Mouse (Mus musculus): ENCODE measurements around the gene Bphl. TPM values are rescaled to one million over a fixed set of nuclear protein-coding genes. Genes with fewer than 3 reads are reported as not detected.
A peak's percentile ranks its signal among the peaks of the same experiment; 100 is the strongest.
"Not testable (repeated sequence)": the region's sequence is repeated elsewhere in the genome, so short reads cannot be mapped to it uniquely, and the experiment has no call there.

Gene Bphl
- polyA plus RNA-seq, 1 experiment from 2014 or later: 42.3 TPM

DNA sequence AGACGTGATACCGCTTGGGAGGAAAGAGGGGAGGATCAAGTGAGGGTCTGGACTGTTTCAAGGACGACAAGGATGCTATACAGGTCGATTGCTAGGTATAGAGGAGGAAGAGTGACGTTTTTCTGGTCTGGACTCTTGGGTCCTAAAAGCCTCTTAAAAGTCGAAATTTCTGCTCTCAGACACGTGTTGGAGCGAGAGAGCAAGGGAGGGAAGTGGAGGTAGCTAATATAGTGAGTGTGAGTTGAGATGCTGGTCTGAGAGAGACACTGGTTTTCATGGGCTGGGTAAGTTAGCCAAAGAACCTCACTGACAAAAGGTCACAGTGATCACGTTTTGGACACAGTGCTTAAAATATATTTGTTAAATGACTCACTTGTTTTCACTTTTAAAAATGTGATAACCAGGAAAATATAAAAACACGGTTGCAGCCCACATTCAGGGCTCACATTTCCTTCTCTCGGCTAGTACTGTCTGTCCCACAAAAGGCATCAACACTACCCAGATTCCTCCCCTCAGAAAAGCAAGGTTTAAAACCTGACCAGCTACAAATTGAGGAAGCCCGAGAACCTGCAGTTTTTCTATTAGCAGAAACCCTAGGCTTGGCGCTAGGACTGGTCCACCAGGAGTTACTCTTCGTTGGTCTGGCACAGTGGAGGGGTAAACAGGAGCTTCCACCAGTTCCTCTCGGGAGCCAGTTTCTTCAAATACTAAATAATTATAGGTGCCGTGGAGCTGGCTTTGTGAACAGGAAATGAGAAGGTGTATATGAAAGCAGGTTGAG is 41.3 kb downstream of the Bphl start:
- Histone ChIP-seq H3K9me3 (no peaks in the 10 kb centered on the region), H3K9ac (peak overlapping the region; percentile 75), H3K4me1 (peaks cover 20% of the 10 kb centered on the region), H3K27ac (no peak overlapping the region), H3K4me3 (peak overlapping the region; percentile 64), H3K27me3 (no peaks in the 10 kb centered on the region), H3K36me3 (peaks cover 8% of the 10 kb centered on the region), H3K4me2 (replicated peaks) (peak overlapping the region; percentile 79)
- WGBS: 23% methylated on average over 16 of the region's 16 CpGs
- ATAC-seq (ENCODE audit: low FRiP score, low read depth): peak; percentile 33; the same call in 1 of the 2 replicates

DNA sequence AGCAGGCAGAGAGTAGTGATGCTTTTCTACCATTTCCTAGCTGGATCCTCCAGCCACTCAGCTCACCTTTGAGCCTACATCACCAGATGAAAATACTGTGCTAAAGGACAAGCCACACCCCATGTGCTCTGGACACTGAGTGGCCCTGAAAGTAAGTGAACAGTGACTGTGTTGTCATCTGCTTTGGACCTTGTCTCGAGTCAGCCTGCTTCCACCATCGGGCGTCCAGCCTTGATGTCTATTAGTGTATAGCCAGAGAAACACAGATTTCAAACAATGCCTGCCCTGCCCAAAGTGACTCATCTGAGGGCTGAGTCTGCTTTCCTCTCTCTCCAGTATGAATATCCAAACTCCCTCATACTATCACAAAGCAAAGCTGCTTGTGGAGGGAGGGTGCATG is 42.4 kb downstream of the Bphl start:
- no peaks in the 10 kb centered on the region for H3K27me3 ChIP-seq
- no peak for ATAC-seq (ENCODE audit: low FRiP score, low read depth)
- no peak overlapping the region for H3K9ac ChIP-seq
- 79% methylated on average over 3 of the region's 3 CpGs for WGBS
- no peak overlapping the region for H3K4me3 ChIP-seq
- no peaks in the 10 kb centered on the region for H3K9me3 ChIP-seq
- no peak overlapping the region for H3K27ac ChIP-seq
- no peak overlapping the region for H3K4me2 ChIP-seq (replicated peaks)
- H3K36me3 ChIP-seq: peaks cover 8% of the 10 kb centered on the region
- H3K4me1 ChIP-seq: peaks cover 20% of the 10 kb centered on the region

DNA sequence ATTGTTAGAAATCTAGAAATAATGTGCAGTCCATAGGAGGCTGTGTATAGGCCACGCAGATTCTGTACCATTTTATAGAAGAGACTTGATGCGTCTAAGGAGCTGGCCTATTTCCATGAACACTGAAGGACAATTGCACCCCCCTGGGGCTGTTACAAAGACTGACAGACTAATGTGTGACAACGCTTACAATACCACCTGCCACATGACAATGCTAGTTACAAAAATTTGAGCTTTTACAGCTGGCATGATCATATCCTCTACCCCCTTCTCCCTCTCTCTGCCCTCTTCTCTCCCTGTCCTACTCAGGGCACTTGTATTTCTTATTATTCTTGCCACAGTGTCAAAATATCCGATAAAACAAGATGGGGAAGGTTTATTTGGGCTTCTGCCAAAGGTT is 44.5 kb downstream of the Bphl start:
- H3K9ac ChIP-seq: no peak overlapping the region
- no peaks in the 10 kb centered on the region for H3K9me3 ChIP-seq
- no peaks in the 10 kb centered on the region for H3K27me3 ChIP-seq
- WGBS: 81% methylated on average over 4 of the region's 4 CpGs
- H3K36me3 ChIP-seq: no peaks in the 10 kb centered on the region
- peaks cover 14% of the 10 kb centered on the region for H3K4me1 ChIP-seq
- ATAC-seq (ENCODE audit: low FRiP score, low read depth): no peak
- H3K27ac ChIP-seq: no peak overlapping the region
- no peak overlapping the region for H3K4me3 ChIP-seq
- H3K4me2 ChIP-seq (replicated peaks): no peak overlapping the region

DNA sequence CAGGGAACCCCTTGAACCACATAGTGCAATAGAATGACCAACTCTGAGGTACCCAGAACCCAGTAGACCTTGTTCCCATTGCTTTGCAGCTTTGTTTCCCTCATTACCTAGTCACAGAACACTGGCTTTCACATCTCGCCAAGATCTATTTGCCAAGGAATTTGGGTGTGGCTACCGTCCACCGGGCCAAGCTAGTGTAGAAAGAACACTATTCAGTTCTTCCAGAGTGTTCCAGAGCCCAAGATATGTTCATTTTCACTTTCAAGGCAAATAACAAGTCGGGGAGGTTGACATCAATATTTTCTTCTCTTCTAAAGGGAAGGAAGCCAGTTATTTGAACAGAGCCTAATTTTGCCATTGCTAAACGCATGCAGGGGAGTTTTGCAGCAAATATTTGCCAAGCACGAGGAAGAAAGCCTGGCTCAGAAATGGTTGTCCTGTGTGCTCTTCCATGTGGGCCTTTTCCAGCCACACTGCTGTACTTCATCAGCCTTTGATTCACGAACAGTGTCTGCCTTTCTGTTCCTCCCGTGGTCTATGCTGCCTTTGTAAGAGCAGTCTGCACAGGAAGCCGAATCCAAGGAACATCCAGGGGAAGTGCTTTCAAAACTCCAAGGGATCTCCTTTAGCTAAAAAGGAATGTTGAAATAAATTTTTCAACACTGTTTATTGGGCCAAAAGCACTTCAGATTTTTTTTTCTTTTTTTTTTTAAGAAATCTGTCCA is 46.8 kb downstream of the Bphl start:
- no peaks in the 10 kb centered on the region for H3K27me3 ChIP-seq
- H3K9ac ChIP-seq: no peak overlapping the region
- no peak overlapping the region for H3K4me3 ChIP-seq
- no peaks in the 10 kb centered on the region for H3K4me1 ChIP-seq
- H3K36me3 ChIP-seq: no peaks in the 10 kb centered on the region
- no peak for ATAC-seq (ENCODE audit: low FRiP score, low read depth)
- 73% methylated on average over 9 of the region's 9 CpGs for WGBS
- H3K27ac ChIP-seq: no peak overlapping the region
- no peak overlapping the region for H3K4me2 ChIP-seq (replicated peaks)
- H3K9me3 ChIP-seq: no peaks in the 10 kb centered on the region

DNA sequence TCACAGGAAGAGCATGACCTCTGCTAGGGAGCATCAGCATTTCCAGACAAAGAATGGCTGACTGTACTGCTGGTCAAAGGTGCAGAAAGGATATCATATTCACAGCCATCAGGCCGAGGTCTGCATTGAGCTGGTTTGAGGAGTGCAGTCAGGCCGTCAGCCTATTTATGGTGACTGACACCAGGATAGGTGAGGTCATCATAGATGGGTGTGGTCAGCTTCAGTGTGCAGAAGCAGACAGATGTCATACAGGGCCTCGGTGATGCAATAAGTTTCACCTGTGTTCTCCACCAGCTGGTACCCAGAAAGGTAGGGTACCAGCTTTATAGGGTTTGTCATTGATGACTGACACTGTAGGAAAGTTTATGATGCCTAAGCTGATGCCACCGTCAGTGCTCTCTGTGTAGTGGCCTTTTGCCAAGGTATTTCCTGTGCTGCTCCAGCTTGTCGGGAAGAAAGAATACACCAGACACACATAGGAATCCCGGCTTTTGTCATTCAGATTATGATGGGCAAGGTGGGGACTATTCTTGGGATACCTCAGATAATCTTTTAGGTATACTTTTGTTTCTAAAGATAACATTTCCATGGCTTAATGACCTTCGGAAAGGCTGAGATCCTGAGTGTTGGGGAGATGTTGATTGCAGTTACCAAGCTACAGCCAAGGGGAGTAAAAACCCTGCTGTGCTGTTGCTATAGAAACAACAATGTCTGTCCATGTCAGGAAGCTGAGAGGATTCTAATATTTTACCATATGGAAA is 49.8 kb downstream of the Bphl start:
- ATAC-seq (ENCODE audit: low FRiP score, low read depth): peak; percentile 40; the same call in 1 of the 2 replicates
- Histone ChIP-seq H3K36me3 (no peaks in the 10 kb centered on the region), H3K27ac (no peak overlapping the region), H3K9ac (no peak overlapping the region), H3K9me3 (no peaks in the 10 kb centered on the region), H3K4me2 (replicated peaks) (no peak overlapping the region), H3K4me1 (no peaks in the 10 kb centered on the region), H3K4me3 (no peak overlapping the region), H3K27me3 (no peaks in the 10 kb centered on the region)
- 58% methylated on average over 7 of the region's 7 CpGs for WGBS

DNA sequence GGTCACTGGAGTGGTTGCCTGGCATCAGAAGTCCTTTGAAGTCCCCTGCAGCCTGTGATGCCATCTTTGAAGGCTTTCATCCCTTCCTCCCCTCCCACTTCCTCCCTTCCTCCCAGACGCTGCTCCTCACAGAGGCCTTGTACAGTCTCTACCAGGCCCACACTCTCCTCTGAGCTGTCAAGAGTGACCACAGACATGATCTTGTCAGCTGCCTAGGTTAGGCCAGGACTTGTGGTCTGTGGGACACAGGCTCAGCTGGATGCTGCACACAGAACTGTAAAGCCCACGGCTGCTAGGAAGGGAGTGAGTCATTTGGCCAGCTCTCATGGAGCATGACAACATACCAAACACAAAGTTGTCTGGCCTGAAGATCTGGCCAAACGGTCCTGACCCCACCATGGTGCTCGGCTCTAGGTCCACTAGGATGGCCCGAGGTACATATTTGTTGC is 50.8 kb downstream of the Bphl start:
- H3K36me3 ChIP-seq; ATAC-seq (ENCODE audit: low FRiP score, low read depth); H3K4me3 ChIP-seq; H3K4me1 ChIP-seq; H3K9me3 ChIP-seq; H3K27ac ChIP-seq; H3K27me3 ChIP-seq; H3K9ac ChIP-seq; H3K4me2 ChIP-seq (replicated peaks): not testable (repeated sequence)
- 66% methylated on average over 5 of the region's 5 CpGs for WGBS

DNA sequence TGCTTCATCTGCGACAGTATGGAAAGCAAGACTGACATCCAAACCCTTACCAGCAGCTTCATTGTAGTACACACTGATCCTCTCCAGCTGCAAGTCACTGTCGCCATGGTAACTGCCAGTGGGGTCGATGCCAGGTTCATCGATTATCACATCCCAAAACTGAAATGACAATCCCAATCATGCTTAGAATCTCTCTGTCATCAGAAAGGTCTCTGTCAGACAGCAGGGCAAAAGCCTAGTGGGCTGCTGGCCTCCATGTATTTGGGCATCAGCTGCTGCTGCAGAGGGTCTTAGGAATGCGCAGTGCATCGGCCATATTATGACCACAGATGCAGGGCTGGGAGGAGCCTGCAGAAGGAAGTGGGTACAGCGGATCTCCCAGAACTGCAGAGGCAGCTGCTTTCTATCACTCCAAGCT is 51.5 kb downstream of the Bphl start:
- 69% methylated on average over 7 of the region's 7 CpGs for WGBS
- Histone ChIP-seq H3K4me1 (no peaks in the 10 kb centered on the region), H3K27ac (no peak overlapping the region; the same call in 1 of the 2 replicates)

DNA sequence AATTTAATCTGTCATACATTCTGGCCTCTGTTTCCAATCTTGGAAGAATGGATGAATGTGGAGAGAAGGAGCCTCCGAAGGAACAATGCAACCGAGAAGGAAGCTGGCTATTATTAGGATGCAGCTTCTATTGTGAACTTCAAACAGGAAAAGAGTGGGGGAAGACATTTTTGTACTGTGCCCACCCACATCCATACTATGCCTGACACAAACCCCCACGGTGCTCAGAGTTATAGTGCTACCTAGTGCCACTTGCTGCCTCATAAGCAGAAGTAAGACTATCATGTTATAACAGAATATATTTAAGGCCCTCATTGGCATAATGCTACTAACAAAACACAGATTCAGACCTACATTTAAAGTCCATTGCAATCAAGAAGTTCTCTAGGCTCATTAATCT is 52.0 kb downstream of the Bphl start:
- ATAC-seq (ENCODE audit: low FRiP score, low read depth): no peak
- no peak overlapping the region for H3K4me3 ChIP-seq
- no peak overlapping the region for H3K9ac ChIP-seq
- no peak overlapping the region for H3K27ac ChIP-seq
- H3K9me3 ChIP-seq: no peaks in the 10 kb centered on the region
- no peaks in the 10 kb centered on the region for H3K27me3 ChIP-seq
- H3K4me1 ChIP-seq: no peaks in the 10 kb centered on the region
- no peak overlapping the region for H3K4me2 ChIP-seq (replicated peaks)
- 72% methylated on average over 3 of the region's 3 CpGs for WGBS
- no peaks in the 10 kb centered on the region for H3K36me3 ChIP-seq

More for the DNA sequence above, 51.5 kb downstream of the Bphl start:
- H3K9me3 ChIP-seq: no peaks in the 10 kb centered on the region
- no peaks in the 10 kb centered on the region for H3K36me3 ChIP-seq
- no peak overlapping the region for H3K9ac ChIP-seq
- ATAC-seq (ENCODE audit: low FRiP score, low read depth): no peak
- H3K4me3 ChIP-seq: no peak overlapping the region
- no peaks in the 10 kb centered on the region for H3K27me3 ChIP-seq
- no peak overlapping the region for H3K4me2 ChIP-seq (replicated peaks)

DNA sequence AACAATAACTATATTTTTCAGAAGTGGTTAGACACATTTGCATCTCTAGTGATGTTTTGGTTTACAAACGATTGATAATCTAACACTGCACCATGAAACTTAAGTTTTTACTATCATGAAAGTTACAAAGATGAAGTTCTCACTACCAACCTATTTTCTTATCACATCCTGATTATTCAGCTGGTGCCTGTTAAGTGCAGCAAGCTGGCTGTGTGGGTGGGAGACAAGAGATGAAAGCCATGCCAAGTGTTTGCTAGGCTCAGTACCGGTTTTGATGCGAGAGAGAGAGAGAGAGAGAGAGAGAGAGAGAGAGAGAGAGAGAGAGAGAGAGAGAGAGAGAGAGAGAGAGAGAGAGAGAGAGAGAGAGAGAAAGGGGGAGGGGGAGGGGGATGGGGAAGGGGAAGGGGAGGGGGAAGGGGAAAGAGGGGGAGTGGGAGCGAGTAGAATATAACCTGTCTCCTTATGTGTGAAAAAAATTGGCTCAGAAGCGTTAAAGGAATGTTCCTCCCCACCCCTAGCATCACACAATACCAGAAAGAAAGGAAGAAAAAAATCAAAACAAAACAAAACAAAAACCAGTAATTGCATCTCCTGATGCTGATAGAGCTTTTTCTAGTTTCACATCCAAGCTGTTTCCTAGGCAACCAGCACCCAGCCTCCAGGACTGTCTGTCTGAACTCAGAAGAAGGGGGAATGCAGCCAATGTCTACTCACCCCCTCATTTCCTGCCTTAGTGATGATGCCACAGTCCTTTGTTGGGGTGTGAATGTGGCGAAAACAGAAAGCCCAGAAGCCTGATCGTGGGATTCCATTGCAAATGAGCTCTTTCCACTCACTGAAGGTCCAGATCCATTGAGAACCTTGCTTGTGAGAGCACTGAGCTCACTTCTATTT is 58.4 kb downstream of the Bphl start:
- 57% methylated on average over 5 of the region's 7 CpGs for WGBS
- no peak for ATAC-seq (ENCODE audit: low FRiP score, low read depth)
- H3K4me1 ChIP-seq: 0 out of 2 replicates have a peak, but pooled peaks cover 3% of the 10 kb centered on the region
- H3K9me3 ChIP-seq: no peaks in the 10 kb centered on the region
- no peaks in the 10 kb centered on the region for H3K27me3 ChIP-seq
- H3K27ac ChIP-seq: no peak overlapping the region
- H3K36me3 ChIP-seq: no peaks in the 10 kb centered on the region
- H3K4me3 ChIP-seq: no peak overlapping the region
- H3K9ac ChIP-seq: no peak overlapping the region
- no peak overlapping the region for H3K4me2 ChIP-seq (replicated peaks)

DNA sequence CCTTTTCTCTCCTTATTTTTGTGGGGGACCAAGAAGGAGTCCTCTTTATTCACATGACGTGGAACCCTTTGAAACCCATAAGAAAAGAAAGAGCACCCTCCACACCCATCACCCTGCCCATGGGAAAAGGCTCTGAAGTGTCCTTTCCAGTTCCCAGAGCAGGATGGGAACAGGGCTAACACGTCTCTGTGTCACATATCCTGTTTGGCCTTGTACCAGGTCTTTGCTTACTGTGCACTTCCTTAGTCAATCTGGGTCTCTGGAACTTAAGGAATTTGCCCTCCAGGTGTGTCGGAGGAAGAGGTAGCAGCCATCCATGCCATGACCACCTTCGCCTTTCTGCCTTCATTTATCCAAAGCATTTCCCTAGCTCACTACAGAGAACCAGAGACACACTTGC is 59.1 kb downstream of the Bphl start:
- Histone ChIP-seq H3K36me3 (no peaks in the 10 kb centered on the region), H3K9ac (no peak overlapping the region), H3K27ac (no peak overlapping the region), H3K4me1 (0 out of 2 replicates have a peak, but pooled peaks cover 3% of the 10 kb centered on the region), H3K4me2 (replicated peaks) (no peak overlapping the region), H3K27me3 (no peaks in the 10 kb centered on the region), H3K9me3 (no peaks in the 10 kb centered on the region), H3K4me3 (no peak overlapping the region)
- WGBS: 68% methylated on average over 4 of the region's 4 CpGs
- no peak for ATAC-seq (ENCODE audit: low FRiP score, low read depth)

DNA sequence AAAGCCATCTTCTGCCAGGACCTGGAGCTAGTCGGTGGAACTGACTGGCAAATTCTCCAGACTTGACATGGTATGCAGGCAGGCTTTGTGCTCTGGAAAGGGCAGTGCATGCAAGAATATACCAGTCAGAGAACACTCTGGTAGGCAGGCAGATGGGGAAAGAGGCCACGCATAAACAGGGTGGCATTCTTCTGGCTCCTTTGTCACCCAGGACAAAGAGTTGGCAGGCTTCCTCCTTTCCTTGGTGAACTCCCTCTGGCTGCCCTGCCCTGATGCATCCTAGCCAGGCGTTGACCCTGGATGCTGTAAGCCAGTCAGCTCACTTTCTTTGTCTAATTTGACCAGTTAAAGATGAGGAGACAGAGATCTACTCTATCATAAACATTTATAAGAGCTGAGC is 59.7 kb downstream of the Bphl start:
- Histone ChIP-seq H3K27ac (no peak overlapping the region), H3K4me3 (no peak overlapping the region), H3K4me2 (replicated peaks) (no peak overlapping the region), H3K9me3 (no peaks in the 10 kb centered on the region), H3K4me1 (0 out of 2 replicates have a peak, but pooled peaks cover 3% of the 10 kb centered on the region), H3K27me3 (no peaks in the 10 kb centered on the region), H3K9ac (no peak overlapping the region), H3K36me3 (no peaks in the 10 kb centered on the region)
- ATAC-seq (ENCODE audit: low FRiP score, low read depth): no peak
- 84% methylated on average over 3 of the region's 3 CpGs for WGBS
